Mouse (Mus musculus) heart, embryonic 13.5 days (tissue): Measurements from ENCODE around the gene Eomes. TPM values are rescaled to one million over a fixed set of nuclear protein-coding genes. Genes with fewer than 3 reads are reported as not detected.

Experiments
- ATAC-seq: fragments of 200-750 bp; cut with Nextera tagmentation; 2 replicates; pipeline ENCODE4 v1.8.0; 2017; ENCODE audit warnings: moderate TSS enrichment; ENCODE audit not compliant: insufficient number of reproducible peaks, low FRiP score, low TSS enrichment; ENCODE audit errors: extremely low read depth
- H3K27ac ChIP-seq: fragments of 300-500 bp; sonication (generic); replicated peaks from 2 replicates; pipeline ENCODE4 v1.5.1; 2015; ENCODE audit warnings: moderate library complexity, mild to moderate bottlenecking, inconsistent platforms
- H3K27me3 ChIP-seq: fragments of 300-500 bp; sonication (generic); replicated peaks from 2 replicates; pipeline ENCODE4 v1.6.1; 2015; ENCODE audit warnings: mild to moderate bottlenecking, inconsistent platforms
- H3K36me3 ChIP-seq: fragments of 300-500 bp; sonication (generic); 2 replicates; pipeline ENCODE4 v1.6.1; 2015; ENCODE audit warnings: mild to moderate bottlenecking, inconsistent platforms
- H3K4me1 ChIP-seq: fragments of 300-500 bp; sonication (generic); 2 replicates; pipeline ENCODE4 v1.6.1; 2015; ENCODE audit warnings: inconsistent platforms
- H3K4me2 ChIP-seq: fragments of 300-500 bp; sonication (generic); 2 replicates; pipeline ENCODE4 v1.6.1; 2015; ENCODE audit warnings: inconsistent platforms, mild to moderate bottlenecking, moderate library complexity
- H3K4me3 ChIP-seq: fragments of 300-500 bp; sonication (generic); 2 replicates; pipeline ENCODE4 v1.5.1; 2015; ENCODE audit warnings: moderate library complexity, mild to moderate bottlenecking, inconsistent platforms
- H3K9ac ChIP-seq: fragments of 300-500 bp; sonication (generic); 2 replicates; pipeline ENCODE4 v1.6.1; 2015; ENCODE audit warnings: inconsistent platforms, mild to moderate bottlenecking, moderate library complexity
- H3K9me3 ChIP-seq: fragments of 300-500 bp; sonication (generic); 2 replicates; pipeline ENCODE4 v1.6.1; 2016; ENCODE audit warnings: inconsistent platforms
- WGBS: fragments of 180-500 bp; shearing (Covaris S2); methylation state at CpG from one replicate; pipeline ENCODE4 v1.1.7; 2015; ENCODE audit warnings: mixed read lengths; 5-methylcytosine and 5-hydroxymethylcytosine counted together
- polyA plus RNA-seq: library from polyadenylated mRNA; unstranded; fragments of >200 nt; fragmentation: Nextera tagmentation; extraction: Ambion mirVana; gene quantifications from 2 replicates; pipeline ENCODE4 v1.2.1, GENCODE M21; 2015

Eomes gene
- polyA plus RNA-seq, 1 experiment from 2014 or later, result not detected

DNA sequence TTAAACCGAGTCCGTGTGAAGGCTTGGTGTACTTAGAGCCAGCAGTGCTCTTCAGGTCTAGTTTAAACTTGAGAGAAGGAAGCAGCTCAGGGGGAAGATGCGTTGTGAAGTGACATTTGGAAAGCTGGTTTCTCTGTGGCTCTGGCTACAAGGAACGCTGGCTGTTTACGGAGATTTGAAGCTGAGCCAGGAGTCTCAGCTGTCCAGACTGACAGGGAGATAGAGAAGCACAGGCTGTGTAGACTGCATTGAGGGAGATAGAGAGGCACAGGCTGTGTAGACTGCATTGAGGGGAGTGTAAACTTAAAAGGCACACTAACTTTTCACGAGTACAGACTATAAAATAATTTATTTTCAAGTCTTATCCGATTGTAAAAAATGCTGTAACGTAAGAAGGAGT lies 42.0 kb downstream of the Eomes start:
- Histone ChIP-seq H3K27ac (peak overlapping the region; percentile 78), H3K4me3 (0 out of 2 replicates have a peak overlapping the region, but pooled peaks have one; percentile 8), H3K9me3 (no peaks in the 10 kb centered on the region), H3K4me1 (peaks cover 82% of the 10 kb centered on the region), H3K4me2 (peak overlapping the region; percentile 60), H3K9ac (peak overlapping the region; percentile 71), H3K36me3 (peaks cover 32% of the 10 kb centered on the region), H3K27me3 (no peaks in the 10 kb centered on the region)
- no peak for ATAC-seq
- 31% methylated on average over 8 of the region's 8 CpGs for WGBS

DNA sequence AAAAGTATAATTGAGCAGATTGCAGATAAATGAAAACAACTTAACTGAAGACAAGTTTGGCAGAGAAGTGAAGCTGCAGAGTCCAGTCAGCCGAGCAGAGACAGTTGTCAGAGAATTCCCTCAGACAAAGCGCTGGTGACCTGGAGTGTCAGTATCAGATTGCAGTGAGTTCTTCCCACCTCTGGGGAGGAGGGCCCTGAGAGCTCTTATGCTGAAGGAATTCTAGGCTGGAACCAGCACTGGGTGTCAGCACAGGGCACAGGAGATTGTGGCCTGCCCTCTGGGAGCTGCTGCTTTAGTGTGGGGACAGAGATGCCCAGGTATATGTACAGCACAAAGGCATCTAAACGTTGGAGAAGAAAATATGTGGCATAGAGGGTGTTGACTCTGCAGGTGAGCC lies 42.8 kb downstream of the Eomes start:
- Histone ChIP-seq H3K36me3 (peaks cover 35% of the 10 kb centered on the region), H3K27ac (peak overlapping the region; percentile 71; the same call in 1 of the 2 replicates), H3K9me3 (no peaks in the 10 kb centered on the region), H3K4me1 (peaks cover 74% of the 10 kb centered on the region), H3K4me2 (no peak overlapping the region; the same call in 1 of the 2 replicates), H3K4me3 (no peak overlapping the region), H3K9ac (peak overlapping the region; percentile 56; the same call in 1 of the 2 replicates), H3K27me3 (no peaks in the 10 kb centered on the region)
- 0 out of 2 replicates have a peak, but pooled peaks have one; percentile 29 for ATAC-seq
- WGBS, result 22% methylated on average over 3 of the region's 3 CpGs

DNA sequence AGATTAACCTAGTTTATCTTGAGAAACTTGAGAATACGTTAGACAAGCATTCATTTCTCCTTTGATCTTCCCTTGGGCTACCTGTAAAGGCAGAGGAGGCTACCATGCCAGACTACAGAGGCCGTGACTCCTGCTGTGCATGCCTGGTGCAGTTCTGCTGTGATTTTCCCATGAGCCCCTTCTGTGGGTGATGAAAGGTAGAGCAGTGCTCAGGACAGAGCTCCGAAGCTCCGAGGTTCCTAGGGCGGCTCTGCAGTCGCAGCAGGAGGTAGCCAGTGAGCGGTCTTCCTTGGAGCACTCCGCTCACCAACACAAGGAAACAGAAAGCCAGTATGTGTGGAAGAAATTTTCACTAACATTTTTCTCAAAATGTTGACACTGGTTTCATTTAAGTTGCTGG lies 43.6 kb downstream of the Eomes start:
- no peak overlapping the region; the same call in 1 of the 2 replicates for H3K9ac ChIP-seq

DNA sequence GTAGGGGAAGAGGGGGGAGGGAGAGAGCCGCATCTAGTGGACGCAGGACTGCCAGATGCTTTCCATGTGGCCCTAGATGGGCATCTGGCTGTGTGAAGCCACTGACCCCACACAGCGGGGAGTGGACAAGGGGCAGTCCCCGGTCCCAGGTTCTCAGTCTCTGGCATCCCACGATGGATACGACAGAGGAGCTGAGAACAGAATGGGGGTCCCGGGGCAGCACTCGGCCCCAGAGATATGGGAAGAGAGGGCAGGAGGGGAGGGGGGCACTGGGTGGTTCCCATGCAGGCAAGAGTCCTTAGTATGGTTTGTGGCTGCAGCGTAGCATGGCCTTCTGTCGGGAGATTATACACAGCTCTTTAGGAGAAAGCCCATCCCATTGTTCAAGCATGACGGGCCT lies 45.7 kb downstream of the Eomes start:
- H3K27ac ChIP-seq, result peak overlapping the region; percentile 64
- peaks cover 63% of the 10 kb centered on the region for H3K36me3 ChIP-seq
- no peak for ATAC-seq
- H3K9me3 ChIP-seq, result no peaks in the 10 kb centered on the region
- H3K4me1 ChIP-seq, result peaks cover 50% of the 10 kb centered on the region
- H3K9ac ChIP-seq, result no peak overlapping the region
- 68% methylated on average over 11 of the region's 11 CpGs for WGBS
- H3K4me3 ChIP-seq, result no peak overlapping the region
- peak overlapping the region; percentile 27 for H3K4me2 ChIP-seq
- no peaks in the 10 kb centered on the region for H3K27me3 ChIP-seq

More for the DNA sequence above, 43.6 kb downstream of the Eomes start:
- Histone ChIP-seq H3K4me2 (no peak overlapping the region), H3K4me1 (peaks cover 66% of the 10 kb centered on the region), H3K27me3 (no peaks in the 10 kb centered on the region), H3K9me3 (no peaks in the 10 kb centered on the region), H3K27ac (no peak overlapping the region), H3K36me3 (peaks cover 43% of the 10 kb centered on the region), H3K4me3 (no peak overlapping the region)
- no peak for ATAC-seq
- WGBS, result 59% methylated on average over 8 of the region's 8 CpGs

DNA sequence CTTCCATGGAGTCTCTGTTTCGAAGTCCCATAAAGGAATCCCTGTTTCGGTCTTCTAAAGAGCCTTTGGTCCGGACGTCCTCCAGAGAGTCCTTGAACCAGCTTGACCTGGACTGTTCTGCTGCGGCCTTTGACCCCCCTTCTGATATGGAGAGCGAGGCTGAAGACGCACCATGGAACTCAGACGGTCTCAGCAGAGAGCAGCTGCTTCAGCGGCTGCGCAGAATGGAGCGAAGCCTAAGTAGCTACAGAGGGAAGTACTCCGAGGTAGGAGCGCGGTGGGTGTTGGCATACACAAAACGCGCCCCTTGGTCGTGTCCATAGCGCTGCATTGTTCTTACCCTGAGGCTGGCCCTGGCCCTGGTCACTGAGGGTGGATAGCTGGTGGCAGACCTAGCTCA lies 49.0 kb downstream of the Eomes start:
- no peak overlapping the region for H3K9ac ChIP-seq
- H3K4me1 ChIP-seq, result peaks cover 21% of the 10 kb centered on the region
- no peak overlapping the region for H3K4me3 ChIP-seq
- no peak overlapping the region for H3K27ac ChIP-seq
- H3K4me2 ChIP-seq, result no peak overlapping the region
- no peaks in the 10 kb centered on the region for H3K27me3 ChIP-seq
- ATAC-seq, result no peak
- 80% methylated on average over 18 of the region's 18 CpGs for WGBS
- H3K36me3 ChIP-seq, result peaks cover 97% of the 10 kb centered on the region
- H3K9me3 ChIP-seq, result no peaks in the 10 kb centered on the region

DNA sequence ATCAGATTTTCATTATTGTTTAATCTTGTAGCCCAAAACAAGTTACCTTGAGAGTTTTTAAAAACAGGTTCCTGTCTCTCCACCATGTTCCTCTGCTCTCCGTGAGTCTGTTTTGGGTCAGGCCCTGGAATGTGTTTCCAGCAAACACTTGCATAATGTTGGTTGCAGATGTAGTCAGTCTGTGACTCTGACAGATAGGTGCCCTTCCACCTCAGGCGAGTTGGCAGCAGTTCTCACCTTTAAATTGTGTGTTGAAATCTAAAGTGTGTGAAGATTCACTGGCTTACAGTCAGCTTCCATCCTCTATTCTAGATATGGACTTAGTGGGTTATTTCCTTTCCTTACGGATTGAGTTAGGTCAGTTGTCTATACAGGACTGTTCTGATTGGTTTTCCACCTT lies 51.8 kb downstream of the Eomes start:
- ATAC-seq, result no peak
- no peak overlapping the region for H3K4me2 ChIP-seq
- peaks cover 96% of the 10 kb centered on the region for H3K36me3 ChIP-seq
- H3K27ac ChIP-seq, result no peak overlapping the region
- H3K27me3 ChIP-seq, result no peaks in the 10 kb centered on the region
- WGBS, result 75% methylated on average over 3 of the region's 3 CpGs
- no peak overlapping the region for H3K9ac ChIP-seq
- H3K4me1 ChIP-seq, result no peaks in the 10 kb centered on the region
- H3K9me3 ChIP-seq, result no peaks in the 10 kb centered on the region
- no peak overlapping the region for H3K4me3 ChIP-seq

- Histone ChIP-seq H3K4me2 (no peak overlapping the region), H3K9ac (no peak overlapping the region), H3K4me3 (no peak overlapping the region), H3K9me3 (no peaks in the 10 kb centered on the region), H3K27ac (no peak overlapping the region), H3K27me3 (no peaks in the 10 kb centered on the region), H3K36me3 (peaks cover 95% of the 10 kb centered on the region), H3K4me1 (no peaks in the 10 kb centered on the region)
- 68% methylated on average over 6 of the region's 6 CpGs for WGBS
- no peak for ATAC-seq
Observed at GRCm38 (mm10) chr9:118530679-118531078, 52.7 kb downstream of the Eomes start.

DNA sequence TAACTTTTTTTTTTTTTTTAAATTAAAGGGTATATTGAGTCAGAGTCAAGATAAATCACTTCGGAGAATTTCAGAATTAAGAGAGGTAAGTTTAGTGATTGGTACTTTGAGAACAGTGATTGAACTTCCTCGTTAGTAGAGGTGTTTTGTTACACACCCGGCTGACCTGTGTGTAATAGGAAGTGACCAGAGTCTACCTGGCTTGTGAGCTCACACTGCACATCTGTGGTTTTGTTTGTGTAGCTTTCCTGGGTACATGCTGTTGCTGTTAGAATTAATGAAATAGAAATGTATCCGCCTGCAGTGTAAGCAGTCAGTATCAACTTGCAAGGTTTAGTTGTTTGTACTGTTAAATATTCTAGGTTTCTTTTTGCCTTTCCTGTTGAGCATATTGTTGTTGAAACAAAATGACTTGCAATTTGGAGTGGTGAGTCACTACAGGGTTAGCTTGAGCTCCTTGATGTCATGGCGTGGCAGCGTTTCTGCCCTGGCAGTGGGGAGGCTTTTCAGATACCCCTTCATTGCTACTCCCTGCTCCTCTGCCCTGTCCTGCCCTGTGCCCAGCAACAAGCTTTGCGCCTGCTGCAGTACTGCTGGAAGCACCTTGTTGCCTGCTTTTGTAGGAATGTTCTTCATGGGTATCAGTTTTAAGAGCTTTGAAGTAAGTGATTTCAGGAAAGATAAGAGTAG lies 54.6 kb downstream of the Eomes start:
- Histone ChIP-seq H3K36me3 (peaks cover 95% of the 10 kb centered on the region), H3K9me3 (no peaks in the 10 kb centered on the region), H3K27me3 (no peaks in the 10 kb centered on the region), H3K9ac (no peak overlapping the region), H3K4me3 (no peak overlapping the region), H3K27ac (no peak overlapping the region), H3K4me1 (no peaks in the 10 kb centered on the region), H3K4me2 (no peak overlapping the region)
- no peak for ATAC-seq
- WGBS, result 91% methylated on average over 7 of the region's 7 CpGs

Other genes starting within 250 kb of the Eomes start
- 47.5 and 51.0 TPM in 2 replicates for gene Golga4, start 28.1 kb downstream of the Eomes start, polyA plus RNA-seq
- gene Itga9, start 128.5 kb downstream of the Eomes start, polyA plus RNA-seq, result 6.5 and 8.4 TPM in 2 replicates